Mouse (Mus musculus): Measurements from ENCODE around the gene Clstn3. TPM values are rescaled to one million over a fixed set of nuclear protein-coding genes. Genes with fewer than 3 reads are reported as not detected.
"Not testable (repeated sequence)": the region's sequence is repeated elsewhere in the genome, so short reads cannot be mapped to it uniquely, and the experiment has no call there.

The Clstn3 gene
- polyA plus RNA-seq, 1 experiment = 0.31 TPM

- H3K27me3 ChIP-seq (ENCODE audit: control insufficient read depth) = no peaks in the 10 kb centered on the region; the same call in 1 of the 2 replicates
- no peaks in the 10 kb centered on the region for H3K36me3 ChIP-seq (ENCODE audit: control insufficient read depth)
- no peak overlapping the region for H3K4me3 ChIP-seq (replicated peaks)
- no peaks in the 10 kb centered on the region for H3K9me3 ChIP-seq (ENCODE audit: control insufficient read depth, low read length)
- TF ChIP-seq GATA1 (IDR thresholded peaks at IDR 0.05; ENCODE audit: low read length) = no peak
- no peak for TF ChIP-seq TAL1 (IDR thresholded peaks at IDR 0.05; ENCODE audit: low read length)
- H3K4me1 ChIP-seq (ENCODE audit: control insufficient read depth) = peaks cover 24% of the 10 kb centered on the region
These were observed 17.0 kb upstream of the Clstn3 start for GRCm38 (mm10) chr6:124481571-124481970.

DNA sequence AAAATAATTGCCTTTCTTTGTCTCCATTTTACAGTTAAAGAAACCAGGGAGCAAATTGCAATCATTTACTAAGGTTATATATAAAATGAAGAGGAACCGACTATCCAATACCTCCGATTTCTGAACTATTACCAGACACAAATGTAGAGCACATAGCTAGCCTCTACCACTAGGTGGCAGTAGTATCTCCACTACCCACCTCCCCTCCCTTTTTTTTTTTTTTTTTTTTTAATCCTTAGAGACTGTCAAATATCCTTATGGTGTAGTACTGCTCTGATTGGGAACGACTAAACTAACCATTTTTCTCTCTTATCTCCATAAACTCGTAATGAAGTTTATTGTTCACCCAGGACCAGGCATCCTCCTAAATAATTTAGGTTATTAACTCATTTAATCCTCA lies 15.7 kb upstream of the Clstn3 start:
- no peaks in the 10 kb centered on the region; the same call in 1 of the 2 replicates for H3K27me3 ChIP-seq (ENCODE audit: control insufficient read depth)

DNA sequence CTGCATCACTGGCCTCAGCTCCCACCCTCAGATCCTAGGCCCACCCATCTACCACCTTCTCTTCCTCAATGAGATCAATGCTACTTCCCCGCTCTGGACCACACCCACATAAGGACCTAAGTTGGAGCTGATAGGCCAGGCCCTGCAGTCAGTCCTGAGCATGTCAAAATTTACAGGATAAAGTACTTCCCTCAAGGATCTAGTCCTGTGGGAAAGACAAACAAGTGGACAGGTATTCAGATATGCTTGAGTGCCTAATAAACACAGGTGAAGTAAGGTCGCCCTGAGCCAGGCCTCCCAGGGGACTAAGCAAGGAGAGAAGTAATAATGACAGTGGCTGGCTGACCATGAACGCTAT lies 15.0 kb upstream of the Clstn3 start:
- Histone ChIP-seq H3K4me1 (ENCODE audit: control insufficient read depth) (peaks cover 26% of the 10 kb centered on the region), H3K4me3 (replicated peaks) (no peak overlapping the region), H3K27me3 (ENCODE audit: control insufficient read depth) (no peaks in the 10 kb centered on the region; the same call in 1 of the 2 replicates), H3K9me3 (ENCODE audit: control insufficient read depth, low read length) (no peaks in the 10 kb centered on the region), H3K36me3 (ENCODE audit: control insufficient read depth) (no peaks in the 10 kb centered on the region)
- TF ChIP-seq GATA1 (IDR thresholded peaks at IDR 0.05; ENCODE audit: low read length) = no peak
- TF ChIP-seq TAL1 (IDR thresholded peaks at IDR 0.05; ENCODE audit: low read length) = no peak

More for the DNA sequence above, 15.7 kb upstream of the Clstn3 start:
- H3K36me3 ChIP-seq (ENCODE audit: control insufficient read depth) = no peaks in the 10 kb centered on the region
- H3K4me3 ChIP-seq (replicated peaks) = no peak overlapping the region
- peaks cover 24% of the 10 kb centered on the region for H3K4me1 ChIP-seq (ENCODE audit: control insufficient read depth)
- no peaks in the 10 kb centered on the region for H3K9me3 ChIP-seq (ENCODE audit: control insufficient read depth, low read length)
- no peak for TF ChIP-seq GATA1 (IDR thresholded peaks at IDR 0.05; ENCODE audit: low read length)
- TF ChIP-seq TAL1 (IDR thresholded peaks at IDR 0.05; ENCODE audit: low read length) = no peak

DNA sequence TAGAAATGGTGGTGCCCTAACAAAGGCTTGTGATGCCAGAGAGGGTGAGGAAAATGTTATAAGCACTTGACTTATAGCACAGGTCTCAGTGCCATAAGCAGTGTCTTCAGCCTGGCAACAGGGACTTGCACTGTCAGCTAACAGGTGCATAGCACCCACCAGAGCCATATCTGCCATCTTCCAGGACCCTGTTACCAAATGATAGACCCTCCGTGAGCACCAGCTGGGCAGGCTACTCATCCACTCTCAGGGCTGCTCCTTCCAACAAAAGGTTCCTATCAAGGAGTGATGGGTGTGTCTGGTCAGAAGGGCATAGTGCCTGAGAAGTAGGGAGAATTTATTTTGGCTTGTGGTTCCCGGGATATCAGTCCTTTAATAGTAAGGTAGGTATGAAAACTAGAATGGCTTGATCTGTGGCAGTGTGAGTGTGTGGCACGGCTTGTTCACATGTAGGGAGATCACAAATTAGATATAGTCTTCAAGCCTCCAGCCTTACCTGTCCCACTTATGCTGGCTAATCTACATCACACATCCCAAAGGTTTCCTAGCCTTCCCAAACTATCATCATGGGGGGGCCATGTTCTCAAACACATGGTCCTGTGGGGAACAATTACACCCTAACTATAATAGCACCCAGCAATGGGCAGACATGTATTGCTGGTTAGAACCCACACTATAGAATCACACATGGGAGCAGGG lies 14.4 kb upstream of the Clstn3 start:
- no peaks in the 10 kb centered on the region; the same call in 1 of the 2 replicates for H3K27me3 ChIP-seq (ENCODE audit: control insufficient read depth)
- H3K4me1 ChIP-seq (ENCODE audit: control insufficient read depth) = peaks cover 31% of the 10 kb centered on the region
- H3K9me3 ChIP-seq (ENCODE audit: control insufficient read depth, low read length) = no peaks in the 10 kb centered on the region
- no peak overlapping the region for H3K4me3 ChIP-seq (replicated peaks)
- no peaks in the 10 kb centered on the region for H3K36me3 ChIP-seq (ENCODE audit: control insufficient read depth)
- TF ChIP-seq GATA1 (IDR thresholded peaks at IDR 0.05; ENCODE audit: low read length) (no peak), TAL1 (IDR thresholded peaks at IDR 0.05; ENCODE audit: low read length) (no peak)

DNA sequence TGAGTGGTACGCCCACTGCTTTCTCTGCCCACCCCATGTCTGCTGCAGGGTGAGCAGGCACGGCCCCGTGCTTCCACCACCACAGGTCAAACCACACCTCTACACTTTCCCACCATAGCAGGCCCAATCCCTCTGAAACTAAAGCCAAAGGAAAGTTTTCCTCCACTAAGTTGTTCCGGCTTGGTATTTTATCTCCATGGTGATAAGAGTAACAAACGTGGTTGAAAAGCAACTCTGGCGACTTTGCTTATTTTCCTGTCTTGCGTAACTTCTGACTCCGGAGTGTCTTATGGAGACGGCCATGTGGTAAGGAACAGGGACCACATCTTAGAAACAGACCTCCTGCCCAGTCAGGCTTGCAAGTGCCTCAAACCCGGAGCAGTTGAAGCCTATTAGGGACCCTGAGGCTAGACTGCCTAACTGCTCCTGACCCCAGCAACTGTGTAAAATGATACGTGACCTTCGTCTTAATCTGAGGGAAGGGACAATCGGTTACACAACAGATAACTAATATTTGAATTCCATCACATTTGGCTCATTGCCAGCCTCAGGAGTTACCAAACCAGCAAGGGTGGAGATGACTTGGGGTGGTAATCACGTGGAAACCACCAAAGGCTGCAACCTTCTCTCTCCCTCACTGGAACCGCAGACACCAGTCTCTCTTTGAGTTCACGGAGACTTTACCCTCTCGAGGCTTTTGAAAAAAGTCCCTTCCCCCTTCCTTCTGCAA lies 13.5 kb upstream of the Clstn3 start:
- no peak for TF ChIP-seq GATA1 (IDR thresholded peaks at IDR 0.05; ENCODE audit: low read length)
- no peak for TF ChIP-seq TAL1 (IDR thresholded peaks at IDR 0.05; ENCODE audit: low read length)
- Histone ChIP-seq H3K27me3 (ENCODE audit: control insufficient read depth) (no peaks in the 10 kb centered on the region), H3K9me3 (ENCODE audit: control insufficient read depth, low read length) (no peaks in the 10 kb centered on the region), H3K4me1 (ENCODE audit: control insufficient read depth) (peaks cover 37% of the 10 kb centered on the region), H3K4me3 (replicated peaks) (no peak overlapping the region), H3K36me3 (ENCODE audit: control insufficient read depth) (no peaks in the 10 kb centered on the region)

GRCm38 (mm10) chr6:124477221-124477655 lies 12.6 kb upstream of the Clstn3 start:
- TF ChIP-seq GATA1 (IDR thresholded peaks at IDR 0.05; ENCODE audit: low read length) = no peak
- TF ChIP-seq TAL1 (IDR thresholded peaks at IDR 0.05; ENCODE audit: low read length) = no peak
- H3K36me3 ChIP-seq (ENCODE audit: control insufficient read depth) = no peaks in the 10 kb centered on the region
- peaks cover 46% of the 10 kb centered on the region for H3K4me1 ChIP-seq (ENCODE audit: control insufficient read depth)
- no peaks in the 10 kb centered on the region for H3K9me3 ChIP-seq (ENCODE audit: control insufficient read depth, low read length)
- no peak overlapping the region for H3K4me3 ChIP-seq (replicated peaks)
- no peaks in the 10 kb centered on the region for H3K27me3 ChIP-seq (ENCODE audit: control insufficient read depth)

GRCm38 (mm10) chr6:124476796-124477195 lies 12.2 kb upstream of the Clstn3 start:
- peaks cover 48% of the 10 kb centered on the region for H3K4me1 ChIP-seq (ENCODE audit: control insufficient read depth)
- H3K9me3 ChIP-seq (ENCODE audit: control insufficient read depth, low read length) = no peaks in the 10 kb centered on the region
- H3K27me3 ChIP-seq (ENCODE audit: control insufficient read depth) = no peaks in the 10 kb centered on the region
- no peak for TF ChIP-seq TAL1 (IDR thresholded peaks at IDR 0.05; ENCODE audit: low read length)
- TF ChIP-seq GATA1 (IDR thresholded peaks at IDR 0.05; ENCODE audit: low read length) = no peak
- H3K36me3 ChIP-seq (ENCODE audit: control insufficient read depth) = no peaks in the 10 kb centered on the region
- H3K4me3 ChIP-seq (replicated peaks) = no peak overlapping the region

DNA sequence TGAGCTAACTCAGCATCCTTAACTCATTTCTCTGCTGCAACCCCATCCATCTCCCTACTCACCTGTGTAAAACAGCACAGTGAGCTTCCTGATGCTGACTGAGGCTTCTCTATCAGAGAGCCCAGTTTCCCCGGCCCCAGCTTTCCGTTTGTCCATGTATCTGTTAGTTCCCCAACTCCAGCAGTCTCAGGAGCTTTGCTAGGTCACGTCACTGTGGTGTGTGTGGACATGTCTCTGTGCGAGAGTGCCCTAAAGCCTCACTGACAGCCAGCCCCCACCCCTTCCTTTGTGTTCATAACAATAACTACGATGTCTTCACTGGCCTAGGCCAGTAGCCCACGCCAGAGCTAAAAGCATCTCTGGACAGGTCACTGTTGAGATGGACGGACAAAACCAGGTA lies 11.6 kb upstream of the Clstn3 start:
- H3K4me1 ChIP-seq (ENCODE audit: control insufficient read depth) = peaks cover 52% of the 10 kb centered on the region
- no peak overlapping the region for H3K4me3 ChIP-seq (replicated peaks)
- TF ChIP-seq GATA1 (IDR thresholded peaks at IDR 0.05; ENCODE audit: low read length) = no peak
- no peak for TF ChIP-seq TAL1 (IDR thresholded peaks at IDR 0.05; ENCODE audit: low read length)
- H3K27me3 ChIP-seq (ENCODE audit: control insufficient read depth) = no peaks in the 10 kb centered on the region
- H3K9me3 ChIP-seq (ENCODE audit: control insufficient read depth, low read length) = no peaks in the 10 kb centered on the region
- H3K36me3 ChIP-seq (ENCODE audit: control insufficient read depth) = no peaks in the 10 kb centered on the region

DNA sequence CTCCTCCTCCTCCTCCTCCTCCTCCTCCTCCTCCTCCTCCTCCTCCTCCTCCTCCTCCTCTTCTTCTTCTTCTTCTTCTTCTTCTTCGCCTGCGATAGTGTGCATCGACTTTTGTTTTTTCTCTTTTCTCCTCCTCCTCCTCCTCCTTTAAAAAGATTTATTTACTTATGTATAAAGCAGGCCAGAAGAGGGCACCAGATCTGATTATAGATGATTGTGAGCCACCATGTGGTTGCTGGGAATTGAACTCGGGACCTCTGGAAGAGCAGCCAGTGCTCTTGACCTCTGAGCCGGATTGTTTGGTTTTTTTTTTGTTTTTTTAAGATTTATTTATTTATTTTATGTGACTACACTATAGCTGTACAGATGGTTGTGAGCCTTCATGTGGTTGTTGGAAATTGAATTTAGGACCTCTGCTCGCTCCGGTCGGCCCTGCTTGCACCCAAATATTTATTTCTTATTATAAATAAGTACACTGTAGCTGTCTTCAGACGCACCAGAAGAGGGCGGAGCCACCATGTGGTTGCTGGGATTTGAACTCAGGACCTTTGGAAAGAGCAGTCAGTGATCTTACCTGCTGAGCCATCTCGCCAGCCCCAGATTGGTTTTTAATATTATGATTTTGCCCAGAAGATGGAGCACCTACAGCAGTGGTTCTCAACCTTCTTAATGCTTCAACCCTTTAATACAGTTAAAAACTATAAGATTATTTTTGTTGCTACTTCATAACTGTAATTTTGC lies 10.9 kb upstream of the Clstn3 start:
- not testable (repeated sequence) for H3K4me3 ChIP-seq (replicated peaks); H3K27me3 ChIP-seq (ENCODE audit: control insufficient read depth); H3K36me3 ChIP-seq (ENCODE audit: control insufficient read depth); H3K9me3 ChIP-seq (ENCODE audit: control insufficient read depth, low read length)
- peaks cover 58% of the 10 kb centered on the region for H3K4me1 ChIP-seq (ENCODE audit: control insufficient read depth)
